Mouse (Mus musculus) embryonic facial prominence, embryonic 15.5 days (tissue): ENCODE data around the gene Pdf. TPM values are rescaled to one million over a fixed set of nuclear protein-coding genes. Genes with fewer than 3 reads are reported as not detected.
A peak's percentile ranks its signal among the peaks of the same experiment; 100 is the strongest.

Experiments
- ATAC-seq: fragments of 200-750 bp; cut with Nextera tagmentation; 2 replicates; pipeline ENCODE4 v1.8.0; 2017; ENCODE audit warnings: low read depth, moderate TSS enrichment; ENCODE audit not compliant: insufficient number of reproducible peaks, low FRiP score, low TSS enrichment
- H3K27ac ChIP-seq: fragments of 300-500 bp; sonication (generic); replicated peaks from 2 replicates; pipeline ENCODE4 v1.5.1; 2015; ENCODE audit warnings: mild to moderate bottlenecking, inconsistent platforms
- H3K27me3 ChIP-seq: fragments of 300-500 bp; sonication (generic); 2 replicates; pipeline ENCODE4 v1.6.1; 2015; ENCODE audit warnings: inconsistent platforms
- H3K36me3 ChIP-seq: fragments of 300-500 bp; sonication (generic); 2 replicates; pipeline ENCODE4 v1.6.1; 2015; ENCODE audit warnings: mild to moderate bottlenecking, inconsistent platforms
- H3K4me1 ChIP-seq: fragments of 300-500 bp; sonication (generic); 2 replicates; pipeline ENCODE4 v1.6.1; 2015; ENCODE audit warnings: inconsistent platforms
- H3K4me2 ChIP-seq: fragments of 300-500 bp; sonication (generic); replicated peaks from 2 replicates; pipeline ENCODE4 v1.6.1; 2015; ENCODE audit warnings: mild to moderate bottlenecking, inconsistent platforms
- H3K4me3 ChIP-seq: fragments of 300-500 bp; sonication (generic); replicated peaks from 2 replicates; pipeline ENCODE4 v1.5.1; 2015; ENCODE audit warnings: mild to moderate bottlenecking, inconsistent platforms
- H3K9ac ChIP-seq: fragments of 300-500 bp; sonication (generic); 2 replicates; pipeline ENCODE4 v1.6.1; 2015; ENCODE audit warnings: inconsistent platforms
- H3K9me3 ChIP-seq: fragments of 300-500 bp; sonication (generic); replicated peaks from 2 replicates; pipeline ENCODE4 v1.6.1; 2016; ENCODE audit warnings: inconsistent platforms
- WGBS: fragments of 180-500 bp; shearing (Covaris S2); methylation state at CpG from one replicate; pipeline ENCODE4 v1.1.7; 2015; 5-methylcytosine and 5-hydroxymethylcytosine counted together
- polyA plus RNA-seq: library from polyadenylated mRNA; unstranded; fragments of >200 nt; fragmentation: Nextera tagmentation; extraction: Ambion mirVana; gene quantifications from 2 replicates; pipeline ENCODE4 v1.2.1, GENCODE M21; 2015

Gene Pdf
- polyA plus RNA-seq, 1 experiment from 2014 or later: 46.1 TPM

GRCm38 (mm10) chr8:107065511-107066496 is 17.4 kb upstream of the Pdf start, which contains the start of gene Tmed6:
Tmed6 (minus strand) TSS chr8:107065644.
- no peak within 1 kb of the TSS for H3K9ac ChIP-seq
- no peak within 1 kb of the TSS for H3K4me2 ChIP-seq
- no peaks in the 10 kb centered on the region for H3K9me3 ChIP-seq
- H3K36me3 ChIP-seq: peaks cover 17% of the 10 kb centered on the region
- H3K4me1 ChIP-seq: no peaks in the 10 kb centered on the region; the same call in 1 of the 2 replicates
- 56% methylated on average over 17 of the region's 17 CpGs for WGBS
- no peak within 1 kb of the TSS for H3K27ac ChIP-seq
- no peak within 1 kb of the TSS for H3K4me3 ChIP-seq
- ATAC-seq: no peak
- H3K27me3 ChIP-seq: no peaks in the 10 kb centered on the region

GRCm38 (mm10) chr8:107062613-107063012 is 14.2 kb upstream of the Pdf start:
- no peak for ATAC-seq
- peaks cover 7% of the 10 kb centered on the region for H3K4me1 ChIP-seq
- no peaks in the 10 kb centered on the region for H3K27me3 ChIP-seq
- no peak overlapping the region for H3K9ac ChIP-seq
- no peak overlapping the region for H3K4me3 ChIP-seq
- H3K4me2 ChIP-seq: no peak overlapping the region
- no peaks in the 10 kb centered on the region for H3K9me3 ChIP-seq
- H3K36me3 ChIP-seq: peaks cover 21% of the 10 kb centered on the region; the same call in 1 of the 2 replicates
- H3K27ac ChIP-seq: no peak overlapping the region
- WGBS: 84% methylated on average over 1 of the region's 1 CpGs

GRCm38 (mm10) chr8:107056973-107057369 is 8.6 kb upstream of the Pdf start:
- peak overlapping the region; percentile 57 for H3K9ac ChIP-seq
- H3K27ac ChIP-seq: peak overlapping the region; percentile 40; the same call in 1 of the 2 replicates

GRCm38 (mm10) chr8:107056076-107056972 is 7.9 kb upstream of the Pdf start, which contains the start of the genes Cog8 and Nip7:
Cog8 (minus strand) TSS chr8:107056689.
Nip7 (plus strand) TSS chr8:107056877.
- Histone ChIP-seq H3K4me1 (peaks cover 23% of the 10 kb centered on the region), H3K36me3 (peaks cover 54% of the 10 kb centered on the region), H3K9ac (peak within 1 kb of the TSS; percentile 91), H3K27ac (peak within 1 kb of the TSS; percentile 77), H3K4me3 (peak within 1 kb of the TSS; percentile 100), H3K4me2 (peak within 1 kb of the TSS; percentile 73), H3K9me3 (no peaks in the 10 kb centered on the region), H3K27me3 (no peaks in the 10 kb centered on the region)
- WGBS: under 1% methylated on average over 88 of the region's 88 CpGs
- peak; percentile 94 for ATAC-seq

More at GRCm38 (mm10) chr8:107056973-107057369, 8.6 kb upstream of the Pdf start:
- no peaks in the 10 kb centered on the region for H3K27me3 ChIP-seq
- H3K9me3 ChIP-seq: no peaks in the 10 kb centered on the region
- H3K4me1 ChIP-seq: peaks cover 23% of the 10 kb centered on the region
- peak overlapping the region; percentile 73 for H3K4me2 ChIP-seq
- WGBS: 3% methylated on average over 33 of the region's 33 CpGs
- H3K4me3 ChIP-seq: peak overlapping the region; percentile 100
- peaks cover 49% of the 10 kb centered on the region for H3K36me3 ChIP-seq
- ATAC-seq: peak; percentile 11; the same call in 1 of the 2 replicates

- H3K27ac ChIP-seq: no peak overlapping the region
- no peak overlapping the region for H3K4me2 ChIP-seq
- H3K36me3 ChIP-seq: peaks cover 54% of the 10 kb centered on the region
- H3K4me3 ChIP-seq: no peak overlapping the region
- no peak overlapping the region for H3K9ac ChIP-seq
- no peaks in the 10 kb centered on the region for H3K27me3 ChIP-seq
- 97% methylated on average over 8 of the region's 8 CpGs for WGBS
- H3K4me1 ChIP-seq: peaks cover 30% of the 10 kb centered on the region
- H3K9me3 ChIP-seq: no peaks in the 10 kb centered on the region
- no peak for ATAC-seq
Observed at GRCm38 (mm10) chr8:107052046-107052445, 3.6 kb upstream of the Pdf start.

- Histone ChIP-seq H3K9me3 (no peaks in the 10 kb centered on the region), H3K27ac (peak overlapping the region; percentile 97), H3K9ac (no peak overlapping the region), H3K36me3 (peaks cover 77% of the 10 kb centered on the region), H3K4me3 (peak overlapping the region; percentile 81), H3K4me2 (peak overlapping the region; percentile 90), H3K4me1 (peaks cover 20% of the 10 kb centered on the region), H3K27me3 (no peaks in the 10 kb centered on the region)
- no peak for ATAC-seq
- 94% methylated on average over 4 of the region's 4 CpGs for WGBS
Observed at GRCm38 (mm10) chr8:107049480-107049879, 1.1 kb upstream of the Pdf start.

- H3K4me3 ChIP-seq: peak overlapping the region; percentile 81; the same call in 1 of the 2 replicates
- WGBS: 85% methylated on average over 5 of the region's 5 CpGs
Observed at GRCm38 (mm10) chr8:107046976-107047375, 1.4 kb downstream of the Pdf start.

GRCm38 (mm10) chr8:107045478-107045877 is 2.9 kb downstream of the Pdf start:
- Histone ChIP-seq H3K9ac (peak overlapping the region; percentile 7; the same call in 1 of the 2 replicates), H3K27ac (no peak overlapping the region), H3K9me3 (no peaks in the 10 kb centered on the region), H3K4me3 (no peak overlapping the region), H3K4me2 (no peak overlapping the region), H3K36me3 (peaks cover 78% of the 10 kb centered on the region), H3K27me3 (no peaks in the 10 kb centered on the region), H3K4me1 (peaks cover 20% of the 10 kb centered on the region)
- no peak for ATAC-seq
- 89% methylated on average over 6 of the region's 6 CpGs for WGBS

More at GRCm38 (mm10) chr8:107046976-107047375, 1.4 kb downstream of the Pdf start:
- H3K9me3 ChIP-seq: no peaks in the 10 kb centered on the region
- H3K4me2 ChIP-seq: peak overlapping the region; percentile 90; the same call in 1 of the 2 replicates
- peaks cover 77% of the 10 kb centered on the region for H3K36me3 ChIP-seq
- H3K9ac ChIP-seq: no peak overlapping the region
- H3K27ac ChIP-seq: no peak overlapping the region
- peaks cover 20% of the 10 kb centered on the region for H3K4me1 ChIP-seq
- no peak for ATAC-seq
- no peaks in the 10 kb centered on the region for H3K27me3 ChIP-seq

GRCm38 (mm10) chr8:107040632-107041031 is 7.8 kb downstream of the Pdf start:
- H3K4me3 ChIP-seq: no peak overlapping the region
- no peaks in the 10 kb centered on the region for H3K27me3 ChIP-seq
- ATAC-seq: no peak
- peaks cover 82% of the 10 kb centered on the region for H3K36me3 ChIP-seq
- WGBS: 77% methylated on average over 7 of the region's 7 CpGs
- no peaks in the 10 kb centered on the region for H3K9me3 ChIP-seq
- no peaks in the 10 kb centered on the region for H3K4me1 ChIP-seq
- H3K27ac ChIP-seq: no peak overlapping the region
- no peak overlapping the region for H3K4me2 ChIP-seq
- no peak overlapping the region for H3K9ac ChIP-seq

- peaks cover 42% of the 10 kb centered on the region for H3K36me3 ChIP-seq
- no peak overlapping the region for H3K4me2 ChIP-seq
- peaks cover 18% of the 10 kb centered on the region for H3K4me1 ChIP-seq
- H3K27me3 ChIP-seq: no peaks in the 10 kb centered on the region
- 92% methylated on average over 8 of the region's 8 CpGs for WGBS
- no peaks in the 10 kb centered on the region for H3K9me3 ChIP-seq
- no peak overlapping the region for H3K9ac ChIP-seq
- H3K4me3 ChIP-seq: no peak overlapping the region
- H3K27ac ChIP-seq: no peak overlapping the region
- ATAC-seq: no peak
Observed at GRCm38 (mm10) chr8:107036626-107037025, 11.8 kb downstream of the Pdf start.
